Mouse (Mus musculus) kidney, adult 18-20 months (tissue): ENCODE results near the gene Fxyd7.

Experiments
- DNase-seq: peaks from one replicate; pipeline ENCODE4 v3.0.0; 2021

Fxyd7 gene

GRCm38 (mm10) chr7:30996491-30996890 is 54.8 kb downstream of the Fxyd7 start:
- DNase-seq = no peak

- DNase-seq = no peak
Measured at GRCm38 (mm10) chr7:30993986-30994385, 57.3 kb downstream of the Fxyd7 start.
